Mouse (Mus musculus) neutrophil, adult 83 days (primary cell): ENCODE results near the gene Rdh14. TPM values are rescaled to one million over a fixed set of nuclear protein-coding genes. Genes with fewer than 3 reads are reported as not detected.

ENCODE experiments used
- total RNA-seq, 2 experiments: library from RNA; stranded (reverse); gene quantifications; one replicate each; pipeline ENCODE4 v1.2.4; 2023

Gene Rdh14
- total RNA-seq, result 1 to 10 TPM; 4.7 to 4.8 TPM

GRCm38 (mm10) chr12:10390671-10391441 lies at the start of gene Rdh14:
Rdh14 (plus strand) TSS chr12:10390772.

GRCm38 (mm10) chr12:10369673-10370072 lies 20.9 kb upstream of the Rdh14 start, which contains the start of gene Nt5c1b:
Nt5c1b (plus strand) TSS chr12:10369973.

Other genes starting within 250 kb of the Rdh14 start
- gene Nt5c1b, start 20.8 kb upstream of the Rdh14 start, total RNA-seq, result not detected